Mouse (Mus musculus): ENCODE results near the gene Nek3. TPM values are rescaled to one million over a fixed set of nuclear protein-coding genes. Genes with fewer than 3 reads are reported as not detected.

Nek3 gene
- polyA plus RNA-seq, 1 experiment, result 3.6 TPM

DNA sequence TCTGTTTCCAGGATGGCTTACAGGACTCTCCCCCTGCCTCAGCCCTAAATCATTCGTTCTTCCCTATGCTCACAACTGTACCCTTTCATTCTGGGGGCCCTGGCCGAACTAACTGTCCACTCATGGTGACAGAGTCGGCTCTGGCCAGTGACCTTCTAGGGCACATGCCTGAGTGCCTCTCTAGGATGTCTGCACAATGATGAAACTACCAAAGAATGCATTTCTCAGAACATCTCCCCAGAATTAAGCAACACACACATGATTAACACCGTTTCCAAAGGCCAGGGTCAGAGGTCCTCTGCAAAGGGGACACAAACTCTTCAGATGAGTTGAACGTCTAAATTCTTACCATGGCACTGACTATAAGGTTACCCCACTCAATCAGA lies 31.5 kb downstream of the Nek3 start:
- no peaks in the 10 kb centered on the region for H3K36me3 ChIP-seq (ENCODE audit: control insufficient read depth, insufficient read depth)
- TF ChIP-seq SRF (IDR thresholded peaks at IDR 0.05; ENCODE audit: control insufficient read depth, insufficient read length, low read depth) (no peak), E2F4 (IDR thresholded peaks at IDR 0.05; ENCODE audit: insufficient read depth) (no peak), MAX (IDR thresholded peaks at IDR 0.05; ENCODE audit: low read depth) (no peak), REST (IDR thresholded peaks at IDR 0.05; ENCODE audit: insufficient read depth, insufficient read length) (no peak), CEBPB (IDR thresholded peaks at IDR 0.05; ENCODE audit: insufficient read depth, poor library complexity, severe bottlenecking) (no peak), TCF3 (IDR thresholded peaks at IDR 0.05; ENCODE audit: insufficient read length, low read depth) (no peak), USF1 (IDR thresholded peaks at IDR 0.05; ENCODE audit: low read depth) (no peak), POLR2AphosphoS2 (IDR thresholded peaks at IDR 0.05; ENCODE audit: insufficient read length, low read depth) (no peak), MYOG (IDR thresholded peaks at IDR 0.05; ENCODE audit: control insufficient read depth in 1 of 3, insufficient read depth in 1 of 3, insufficient read length in 2 of 3, low read depth in 2 of 3) (no peak), MYOD1 (IDR thresholded peaks at IDR 0.05; ENCODE audit: control insufficient read depth in 1 of 3, insufficient read length in 2 of 3, low read depth in 2 of 3) (no peak), POLR2A (IDR thresholded peaks at IDR 0.05; ENCODE audit: insufficient read length, low read depth) (no peak), TCF12 (IDR thresholded peaks at IDR 0.05; ENCODE audit: insufficient read depth, poor library complexity, severe bottlenecking) (no peak)
- no peaks in the 10 kb centered on the region for H3K79me2 ChIP-seq (ENCODE audit: control insufficient read depth, insufficient read depth)
- no peak overlapping the region for H3ac ChIP-seq (ENCODE audit: control insufficient read depth, insufficient read length)
- H3K4me3 ChIP-seq, result no peak overlapping the region
- H3K27me3 ChIP-seq (ENCODE audit: control insufficient read depth, insufficient read depth, insufficient read length), result no peaks in the 10 kb centered on the region
- H3K4me2 ChIP-seq (ENCODE audit: low read depth), result no peak overlapping the region

DNA sequence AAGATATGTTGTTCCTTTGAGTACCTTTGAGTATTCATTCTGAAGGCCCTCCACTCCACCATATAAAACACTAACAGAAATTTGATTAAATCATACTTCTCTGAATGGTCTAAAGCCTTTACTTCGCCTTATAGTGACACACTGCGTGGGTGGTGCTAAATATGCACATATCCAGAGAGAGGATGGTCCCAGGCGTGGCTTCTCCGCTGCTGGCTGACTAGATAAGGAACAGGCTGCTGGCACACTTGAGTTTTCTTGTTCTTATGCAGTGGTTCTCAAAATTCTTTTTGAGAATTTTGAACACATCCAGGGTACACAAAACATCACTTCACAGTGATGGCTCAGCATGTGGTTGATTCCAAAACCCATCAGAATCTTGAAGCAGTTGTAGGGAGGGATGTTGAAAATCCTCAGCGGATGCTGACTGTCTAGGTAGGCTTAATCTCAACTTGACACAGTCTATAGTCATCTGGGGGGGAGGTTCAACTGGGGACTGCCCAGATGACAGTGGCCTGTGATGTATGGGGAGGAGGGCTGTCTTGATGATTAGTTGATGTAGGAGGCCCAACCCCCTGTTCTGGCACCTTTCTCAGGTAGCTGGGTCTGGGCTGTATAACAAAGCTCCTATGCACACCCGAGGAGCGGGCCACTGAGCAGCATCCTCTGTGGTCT lies 32.0 kb downstream of the Nek3 start:
- Histone ChIP-seq H3K27me3 (ENCODE audit: control insufficient read depth, insufficient read depth, insufficient read length) (no peaks in the 10 kb centered on the region), H3K4me2 (ENCODE audit: low read depth) (no peak overlapping the region), H3K36me3 (ENCODE audit: control insufficient read depth, insufficient read depth) (no peaks in the 10 kb centered on the region), H3K79me2 (ENCODE audit: control insufficient read depth, insufficient read depth) (no peaks in the 10 kb centered on the region), H3K4me3 (no peak overlapping the region), H3ac (ENCODE audit: control insufficient read depth, insufficient read length) (no peak overlapping the region)
- TF ChIP-seq CEBPB (IDR thresholded peaks at IDR 0.05; ENCODE audit: insufficient read depth, poor library complexity, severe bottlenecking) (no peak), POLR2AphosphoS2 (IDR thresholded peaks at IDR 0.05; ENCODE audit: insufficient read length, low read depth) (no peak), USF1 (IDR thresholded peaks at IDR 0.05; ENCODE audit: low read depth) (no peak), MYOG (IDR thresholded peaks at IDR 0.05; ENCODE audit: control insufficient read depth in 1 of 3, insufficient read depth in 1 of 3, insufficient read length in 2 of 3, low read depth in 2 of 3) (no peak), TCF12 (IDR thresholded peaks at IDR 0.05; ENCODE audit: insufficient read depth, poor library complexity, severe bottlenecking) (no peak), TCF3 (IDR thresholded peaks at IDR 0.05; ENCODE audit: insufficient read length, low read depth) (no peak), MYOD1 (IDR thresholded peaks at IDR 0.05; ENCODE audit: control insufficient read depth in 1 of 3, insufficient read length in 2 of 3, low read depth in 2 of 3) (no peak), MAX (IDR thresholded peaks at IDR 0.05; ENCODE audit: low read depth) (no peak), REST (IDR thresholded peaks at IDR 0.05; ENCODE audit: insufficient read depth, insufficient read length) (no peak), POLR2A (IDR thresholded peaks at IDR 0.05; ENCODE audit: insufficient read length, low read depth) (no peak), SRF (IDR thresholded peaks at IDR 0.05; ENCODE audit: control insufficient read depth, insufficient read length, low read depth) (no peak), E2F4 (IDR thresholded peaks at IDR 0.05; ENCODE audit: insufficient read depth) (no peak)

DNA sequence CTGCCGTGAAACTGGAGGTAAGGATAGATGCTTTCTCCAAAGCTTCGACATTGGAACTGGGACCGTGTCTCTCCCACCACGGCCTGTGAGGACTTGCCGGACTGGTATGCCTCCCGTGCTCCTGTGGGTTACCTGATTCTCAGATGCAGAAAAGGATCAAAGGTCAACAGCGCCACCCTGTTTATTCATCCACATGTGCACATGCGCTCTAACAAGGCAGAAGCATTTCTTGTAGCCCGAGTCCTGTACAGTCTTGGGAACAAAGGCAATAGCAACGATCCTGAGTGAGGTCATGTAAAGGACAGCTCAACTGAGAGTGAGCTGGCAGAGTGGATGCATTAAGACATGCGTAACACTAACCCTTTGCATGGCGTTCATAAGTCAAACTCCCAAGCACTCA lies 34.2 kb downstream of the Nek3 start:
- Histone ChIP-seq H3ac (ENCODE audit: control insufficient read depth, insufficient read length) (no peak overlapping the region), H3K36me3 (ENCODE audit: control insufficient read depth, insufficient read depth) (no peaks in the 10 kb centered on the region), H3K4me3 (no peak overlapping the region)

DNA sequence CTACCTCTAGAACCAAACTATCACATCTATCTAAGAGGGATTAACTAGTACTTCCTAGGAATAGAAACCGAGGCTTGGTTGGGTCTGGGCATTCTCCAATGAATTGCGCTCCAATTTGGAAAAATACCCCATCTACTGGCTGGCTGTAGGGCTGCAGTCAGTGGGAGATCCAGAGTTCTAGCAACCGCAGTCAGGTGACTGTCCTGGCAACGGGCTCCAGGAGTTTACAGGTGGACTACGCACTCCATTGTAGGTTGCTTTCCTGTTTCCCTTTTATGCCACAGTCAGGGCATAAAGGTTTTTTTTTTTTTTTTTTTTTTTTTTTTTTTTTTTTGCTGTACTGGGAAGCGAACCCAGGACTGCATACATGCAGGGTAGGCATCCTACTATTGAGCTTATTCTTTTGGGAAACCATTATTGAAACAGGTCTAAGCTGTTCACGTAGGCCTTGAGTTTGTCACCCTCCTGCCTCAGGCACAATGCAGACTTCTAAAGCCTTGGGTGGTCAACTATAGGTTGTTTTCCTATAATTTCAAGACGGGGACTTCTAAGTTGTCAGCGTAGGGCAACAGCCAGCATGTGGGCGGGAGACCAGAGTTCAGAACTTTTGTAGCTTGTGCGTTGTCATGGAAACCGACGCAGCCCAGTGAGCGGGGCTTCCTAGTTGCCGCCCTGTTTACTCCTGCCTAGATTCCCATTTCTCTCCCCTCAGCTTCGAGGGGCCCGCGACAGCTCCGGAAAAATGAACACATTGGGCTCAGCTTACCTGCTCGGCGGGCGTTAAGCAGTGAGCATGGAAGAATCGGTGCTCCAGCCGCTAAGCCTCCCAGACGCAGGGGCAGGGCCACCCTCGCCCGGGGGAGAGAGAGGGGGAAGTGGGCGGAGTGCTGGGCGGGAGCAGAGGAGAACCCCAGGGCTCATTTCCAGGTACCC lies 41.7 kb downstream of the Nek3 start, which contains the start of gene Nek5:
Nek5 (minus strand) TSS at position 834 of the 933 bp plus-strand sequence.
- Histone ChIP-seq H3K79me2 (ENCODE audit: control insufficient read depth, insufficient read depth) (no peaks in the 10 kb centered on the region), H3ac (ENCODE audit: control insufficient read depth, insufficient read length) (no peak within 1 kb of the TSS), H3K27me3 (ENCODE audit: control insufficient read depth, insufficient read depth, insufficient read length) (no peaks in the 10 kb centered on the region), H3K4me3 (no peak within 1 kb of the TSS), H3K4me2 (ENCODE audit: low read depth) (no peak within 1 kb of the TSS), H3K36me3 (ENCODE audit: control insufficient read depth, insufficient read depth) (no peaks in the 10 kb centered on the region)
- no peak for TF ChIP-seq TCF3 (IDR thresholded peaks at IDR 0.05; ENCODE audit: insufficient read length, low read depth)
- no peak for TF ChIP-seq POLR2AphosphoS2 (IDR thresholded peaks at IDR 0.05; ENCODE audit: insufficient read length, low read depth)
- no peak for TF ChIP-seq E2F4 (IDR thresholded peaks at IDR 0.05; ENCODE audit: insufficient read depth)
- TF ChIP-seq REST (IDR thresholded peaks at IDR 0.05; ENCODE audit: insufficient read depth, insufficient read length), result no peak
- TF ChIP-seq MYOG (IDR thresholded peaks at IDR 0.05; ENCODE audit: control insufficient read depth in 1 of 3, insufficient read depth in 1 of 3, insufficient read length in 2 of 3, low read depth in 2 of 3), result no peak
- TF ChIP-seq TCF12 (IDR thresholded peaks at IDR 0.05; ENCODE audit: insufficient read depth, poor library complexity, severe bottlenecking), result no peak
- TF ChIP-seq MYOD1 (IDR thresholded peaks at IDR 0.05; ENCODE audit: control insufficient read depth in 1 of 3, insufficient read length in 2 of 3, low read depth in 2 of 3), result no peak
- TF ChIP-seq POLR2A (IDR thresholded peaks at IDR 0.05; ENCODE audit: insufficient read length, low read depth), result no peak
- no peak for TF ChIP-seq CEBPB (IDR thresholded peaks at IDR 0.05; ENCODE audit: insufficient read depth, poor library complexity, severe bottlenecking)
- TF ChIP-seq MAX (IDR thresholded peaks at IDR 0.05; ENCODE audit: low read depth), result no peak

More for the DNA sequence above, 34.2 kb downstream of the Nek3 start:
- Histone ChIP-seq H3K79me2 (ENCODE audit: control insufficient read depth, insufficient read depth) (no peaks in the 10 kb centered on the region), H3K27me3 (ENCODE audit: control insufficient read depth, insufficient read depth, insufficient read length) (no peaks in the 10 kb centered on the region), H3K4me2 (ENCODE audit: low read depth) (no peak overlapping the region)
- no peak for TF ChIP-seq USF1 (IDR thresholded peaks at IDR 0.05; ENCODE audit: low read depth)
- TF ChIP-seq CEBPB (IDR thresholded peaks at IDR 0.05; ENCODE audit: insufficient read depth, poor library complexity, severe bottlenecking), result no peak
- TF ChIP-seq MAX (IDR thresholded peaks at IDR 0.05; ENCODE audit: low read depth), result no peak
- no peak for TF ChIP-seq TCF12 (IDR thresholded peaks at IDR 0.05; ENCODE audit: insufficient read depth, poor library complexity, severe bottlenecking)
